Mouse (Mus musculus): ENCODE data around the gene Gm6685. TPM values are rescaled to one million over a fixed set of nuclear protein-coding genes. Genes with fewer than 3 reads are reported as not detected.
"Not testable (repeated sequence)": the region's sequence is repeated elsewhere in the genome, so short reads cannot be mapped to it uniquely, and the experiment has no call there.

Gm6685 gene
- 1 to 10 TPM; 5.3 to 8.2 TPM for total RNA-seq (2021)
- polyA plus RNA-seq (2012; rRNA removed) = 0.44 and 0.97 TPM in 2 replicates
- long read RNA-seq = 0 reads

- DNase-seq = not testable (repeated sequence)
Measured at GRCm38 (mm10) chr11:28339224-28340150, at the start of gene Gm6685. Gene Gm6685, minus strand, starts transcription at chr11:28339867.

- DNase-seq = no peak
Measured at GRCm38 (mm10) chr11:28375891-28376290, 36.2 kb upstream of the Gm6685 start.

- no peak for DNase-seq
Measured at GRCm38 (mm10) chr11:28374636-28375035, 35.0 kb upstream of the Gm6685 start.

- DNase-seq = not testable (repeated sequence)
Measured at GRCm38 (mm10) chr11:28371381-28371780, 31.7 kb upstream of the Gm6685 start.

- no peak for DNase-seq
Measured at GRCm38 (mm10) chr11:28365929-28366244, 26.2 kb upstream of the Gm6685 start.

- peak; percentile 86 for DNase-seq
Measured at GRCm38 (mm10) chr11:28365209-28365928, 25.7 kb upstream of the Gm6685 start.

GRCm38 (mm10) chr11:28343465-28343864, 3.8 kb upstream of the Gm6685 start:
- DNase-seq = peak; percentile 12

- no peak for DNase-seq
Measured at GRCm38 (mm10) chr11:28341887-28342286, 2.2 kb upstream of the Gm6685 start.

GRCm38 (mm10) chr11:28327878-28328277, 11.8 kb downstream of the Gm6685 start:
- no peak for DNase-seq

- DNase-seq = peak; percentile 3
Measured at GRCm38 (mm10) chr11:28313396-28313795, 26.3 kb downstream of the Gm6685 start.

- DNase-seq = no peak
Measured at GRCm38 (mm10) chr11:28307723-28308122, 31.9 kb downstream of the Gm6685 start.

- no peak for DNase-seq
Measured at GRCm38 (mm10) chr11:28290440-28290839, 49.2 kb downstream of the Gm6685 start.

Other genes with a start within 250 kb of the Gm6685 start
- 1 to 10 TPM; 3.0 to 3.5 TPM for gene Ccdc85a, start 244.5 kb upstream of the Gm6685 start, total RNA-seq (2021)
- 1.9 and 2.3 TPM in 2 replicates for gene Ccdc85a, start 244.5 kb upstream of the Gm6685 start, polyA plus RNA-seq (2012; rRNA removed)

Data from adrenal gland, adult 2 months (tissue).